Mouse (Mus musculus) heart, postnatal 0 days (tissue): ENCODE data around the gene Ccdc9.

Source experiments
- CTCF ChIP-seq: IDR thresholded peaks from 2 replicates; pipeline ENCODE4 v1.5.1; 2016; ENCODE audit warnings: antibody characterized with exemption, control low read depth, low read depth
- EP300 ChIP-seq: IDR thresholded peaks from 2 replicates; pipeline ENCODE4 v1.6.1; 2016; ENCODE audit warnings: antibody characterized with exemption, low read depth

GRCm38 (mm10) chr7:16313481-16314220, 27.1 kb upstream of the Ccdc9 start:
- peak; percentile 56 for TF ChIP-seq EP300
- peak; percentile 25 for TF ChIP-seq CTCF
